22 mouse cellular contexts compared by ENCODE assay signal in the genomic region with DNA sequence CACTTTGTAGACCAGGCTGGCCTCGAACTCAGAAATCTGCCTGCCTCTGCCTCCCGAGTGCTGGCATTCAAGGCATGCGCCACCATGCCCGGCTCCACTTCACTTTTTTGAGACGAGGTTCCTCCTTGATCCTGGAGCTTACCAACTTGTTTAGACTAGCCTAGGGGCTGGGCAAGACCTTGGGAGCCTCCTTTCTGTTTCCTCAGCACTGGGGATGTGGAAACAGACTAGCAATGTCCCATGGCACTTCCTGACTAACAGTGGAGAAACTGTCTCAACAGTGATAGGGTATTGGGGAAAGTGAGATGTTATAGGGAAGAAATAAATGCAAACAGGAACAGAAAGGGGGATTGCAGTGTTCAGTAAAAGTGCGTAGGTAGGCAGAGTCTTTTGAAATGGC.
"Had no signal": no experiment of that assay in that cellular context is flagged by ENCODE, and none has a peak within 500 bp of the region (broad histone marks: within the 10 kb centered on the region; RNA-seq: fewer than 3 reads in every experiment).

No protein-coding gene starts in this region.

- ATAC-seq: intestine, embryonic 16.5 days had no signal

- DNase-seq: kidney, adult 18-20 months; kidney, adult 9 months; kidney, postnatal 14 days; kidney, postnatal 4 days; left cerebral cortex, postnatal 4 days; lung, adult 2 months; retina, postnatal 1 day; right cerebral cortex, postnatal 14 days; right cerebral cortex, postnatal 4 days; thymus, adult 2 months; thymus, postnatal 14 days; thymus, postnatal 4 days had no signal

- H3K9ac ChIP-seq: limb, embryonic 12.5 days; limb, embryonic 15.5 days; liver, embryonic 15.5 days; neural tube, embryonic 13.5 days had no signal

- H3K4me3 ChIP-seq: limb, embryonic 12.5 days; limb, embryonic 15.5 days; liver, embryonic 15.5 days; myocyte; neural tube, embryonic 13.5 days had no signal

- H3K4me2 ChIP-seq: limb, embryonic 12.5 days; limb, embryonic 15.5 days; liver, embryonic 11.5 days; liver, embryonic 15.5 days; midbrain, embryonic 11.5 days; neural tube, embryonic 13.5 days had no signal

- H3K36me3 ChIP-seq: limb, embryonic 12.5 days; limb, embryonic 15.5 days; liver, embryonic 15.5 days; neural tube, embryonic 13.5 days had no signal

- H3K27ac ChIP-seq: limb, embryonic 12.5 days; limb, embryonic 15.5 days; liver, embryonic 15.5 days; macrophage; stomach, postnatal 0 days had no signal

- H3K4me1 ChIP-seq: limb, embryonic 12.5 days; limb, embryonic 15.5 days; liver, embryonic 15.5 days had no signal

- H3K27me3 ChIP-seq: limb, embryonic 12.5 days; limb, embryonic 15.5 days; liver, embryonic 15.5 days; neural tube, embryonic 13.5 days had no signal

- H3K9me3 ChIP-seq: limb, embryonic 12.5 days; limb, embryonic 15.5 days; liver, embryonic 15.5 days; neural tube, embryonic 13.5 days had no signal
